Mouse (Mus musculus) heart, postnatal 25 days (tissue): ENCODE measurements around the gene Crtac1. TPM values are rescaled to one million over a fixed set of nuclear protein-coding genes. Genes with fewer than 3 reads are reported as not detected.

Source experiments
- DNase-seq: peaks from one replicate; pipeline ENCODE4 v3.0.0; 2022; ENCODE audit warnings: low spot score
- intact Hi-C: fragments of 180-260 bp; cut with DNase I; formaldehyde crosslinking; loops from one replicate; pipeline ENCODE4 v1.15.1; 2025
- total RNA-seq, 2 experiments: library from RNA; stranded (reverse); gene quantifications; 2 replicates each; pipeline ENCODE4 v1.2.3; 2021

The Crtac1 gene
- under 1 TPM in 1 of 2 experiments, not detected in 1; 0.10 TPM for total RNA-seq

DNA sequence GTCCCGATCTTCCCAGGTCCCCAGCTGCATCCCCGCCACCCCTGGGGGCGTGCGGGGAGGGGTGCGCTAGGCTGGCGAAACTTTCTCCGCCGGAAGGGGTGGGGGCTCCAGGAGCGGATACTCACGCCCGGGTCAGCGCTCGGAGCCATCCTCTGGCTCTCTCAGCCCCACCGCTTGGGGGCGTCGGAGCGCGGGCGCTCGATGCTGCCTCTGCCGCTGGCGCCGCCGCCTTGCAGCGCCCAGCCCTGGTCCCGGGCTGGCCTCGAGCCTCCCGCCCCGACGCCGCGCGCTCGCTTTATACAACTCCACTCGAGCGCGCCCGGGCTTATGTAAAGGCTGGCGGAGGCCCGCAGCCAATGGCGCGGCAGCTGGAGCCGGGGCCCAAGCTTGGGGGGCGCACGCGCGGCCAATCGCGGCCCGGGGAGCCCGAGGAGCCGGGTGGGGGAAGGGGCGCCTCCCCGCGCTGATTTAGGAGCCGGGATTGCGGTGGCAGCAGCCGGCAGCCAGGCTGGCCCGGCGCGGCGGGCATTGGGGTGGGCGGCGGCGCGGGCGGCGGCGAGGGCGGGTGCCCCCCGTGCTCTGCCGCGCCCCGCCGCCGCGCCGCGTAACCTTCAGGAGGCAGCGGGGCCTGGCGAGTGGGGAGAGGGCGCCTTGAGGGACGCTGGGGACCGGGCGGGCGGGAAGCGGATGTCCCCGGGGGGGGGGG lies at the start of gene Crtac1:
Gene Crtac1, minus strand, starts transcription at position 299 of the 706 bp plus-strand sequence.
- DNase-seq = no peak
- intact Hi-C loops = no loop called here

DNA sequence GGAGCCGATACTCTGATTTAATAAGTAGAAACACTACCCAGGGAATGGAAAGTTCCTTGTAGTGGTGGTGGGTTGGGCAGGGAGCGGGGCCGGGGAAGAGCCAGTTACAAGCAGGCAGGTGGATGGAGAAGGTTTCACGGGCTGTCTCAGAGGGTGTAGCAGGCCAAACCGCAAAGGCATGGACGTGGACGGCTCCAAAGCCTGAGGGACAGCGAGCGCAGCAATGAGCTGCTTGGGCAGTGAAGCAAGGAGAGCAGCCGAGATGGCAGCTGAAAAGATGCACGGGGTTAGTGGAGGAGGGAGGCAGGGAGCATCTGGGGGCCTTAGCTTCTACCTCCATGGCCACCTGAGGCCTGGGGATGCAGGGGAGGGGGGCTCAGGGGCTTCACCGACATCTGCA lies 46.7 kb upstream of the Crtac1 start:
- DNase-seq = no peak
- intact Hi-C loops = no loop called here

DNA sequence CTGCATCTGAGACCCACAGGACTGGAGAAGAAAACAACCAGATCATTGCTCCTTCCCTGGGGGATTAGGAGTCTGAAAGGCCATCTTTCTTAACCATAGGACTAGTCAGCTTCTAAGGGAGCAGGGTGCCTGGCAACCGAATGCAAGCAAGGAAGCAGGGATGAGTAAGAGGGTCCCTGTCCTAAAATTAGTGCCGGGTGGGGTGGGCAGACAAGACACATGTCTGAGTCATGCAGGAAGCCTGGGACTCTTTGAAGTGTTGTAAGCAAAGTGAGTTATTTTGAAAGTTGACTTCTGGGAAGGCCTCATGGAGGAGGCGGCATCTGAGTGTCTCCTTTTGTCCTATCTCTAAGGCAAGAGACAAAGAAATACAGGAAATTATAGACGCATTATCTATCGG lies 46.2 kb upstream of the Crtac1 start:
- intact Hi-C loops = no loop called here
- no peak for DNase-seq

DNA sequence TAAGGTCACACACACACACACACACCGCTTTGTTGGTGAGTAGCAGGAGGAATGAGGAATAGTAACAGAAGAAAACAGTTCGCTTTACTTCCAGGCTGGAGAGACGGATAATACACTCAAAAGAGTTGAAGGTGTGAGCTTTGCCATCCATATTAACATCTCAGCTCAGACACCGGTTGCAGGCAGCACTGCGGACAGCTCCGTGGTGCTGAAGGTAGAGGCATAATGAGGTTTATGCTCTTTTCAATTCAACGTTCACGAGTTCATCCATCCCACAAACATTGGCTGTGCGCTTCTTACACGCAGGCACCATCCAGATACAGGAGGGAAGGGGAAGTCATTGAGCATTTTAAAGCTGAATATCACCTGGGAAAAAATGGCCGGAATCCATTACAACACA lies 41.2 kb upstream of the Crtac1 start:
- intact Hi-C loops = no loop called here
- DNase-seq = no peak

DNA sequence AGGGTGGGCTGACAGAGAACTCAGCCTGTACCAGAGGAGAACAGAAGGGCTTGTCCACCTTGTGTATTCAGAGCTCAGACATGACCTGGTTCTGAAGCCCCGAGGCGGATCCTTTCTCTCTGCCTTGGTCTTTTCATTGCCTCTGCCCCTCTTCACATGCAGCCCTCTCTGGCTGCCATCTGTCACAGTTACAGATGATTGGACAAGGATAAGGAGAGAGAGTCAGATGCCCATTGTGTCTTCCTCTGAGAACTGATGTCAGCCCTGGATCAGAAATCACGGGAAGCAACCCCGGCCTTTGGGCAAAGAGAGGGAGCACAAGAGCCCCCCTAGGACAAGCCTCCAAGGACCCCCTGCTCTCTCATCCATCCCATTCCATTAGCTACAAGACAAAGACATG lies 40.0 kb upstream of the Crtac1 start:
- intact Hi-C loops = no loop called here
- no peak for DNase-seq

DNA sequence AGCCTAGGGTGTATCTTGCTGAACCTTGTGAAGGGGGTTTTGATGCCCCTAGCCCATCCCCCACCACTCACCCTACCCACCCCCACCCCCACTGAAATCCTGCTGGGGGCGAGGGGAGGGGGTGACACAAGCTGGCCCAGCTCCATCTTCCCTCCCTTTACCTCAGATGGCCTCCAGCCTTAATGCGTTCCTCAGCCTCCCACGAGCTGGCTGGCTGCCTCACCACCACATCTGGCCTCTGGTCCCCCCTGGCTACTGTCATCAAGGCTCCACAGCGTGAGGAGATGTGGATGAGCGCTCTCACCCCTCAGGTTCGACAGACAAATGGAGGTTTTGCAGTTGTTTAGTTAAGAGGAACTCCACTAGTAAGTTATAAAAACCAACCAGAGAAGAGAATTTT lies 30.3 kb upstream of the Crtac1 start:
- no peak for DNase-seq
- intact Hi-C loops = no loop called here

DNA sequence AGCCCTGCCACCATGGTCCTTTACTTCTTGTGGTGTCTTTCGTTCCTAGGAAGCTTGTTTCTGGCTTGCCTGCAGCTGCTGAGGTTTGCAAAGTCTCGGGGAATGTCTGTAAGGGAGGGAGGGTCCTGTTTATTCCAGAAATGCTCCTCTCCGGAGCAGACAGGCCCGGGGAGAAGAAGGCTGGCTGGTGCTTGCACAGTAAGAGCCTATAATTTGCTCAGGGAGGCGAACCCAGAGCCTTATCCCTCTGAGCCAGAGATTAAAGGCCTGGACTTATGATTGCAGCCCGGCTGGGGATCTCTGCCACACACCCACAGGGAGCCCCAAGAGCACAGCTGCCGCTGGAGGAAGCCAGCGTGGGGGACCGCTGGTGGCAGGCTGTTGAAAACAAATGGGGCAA lies 29.8 kb upstream of the Crtac1 start:
- intact Hi-C loops = no loop called here
- no peak for DNase-seq

DNA sequence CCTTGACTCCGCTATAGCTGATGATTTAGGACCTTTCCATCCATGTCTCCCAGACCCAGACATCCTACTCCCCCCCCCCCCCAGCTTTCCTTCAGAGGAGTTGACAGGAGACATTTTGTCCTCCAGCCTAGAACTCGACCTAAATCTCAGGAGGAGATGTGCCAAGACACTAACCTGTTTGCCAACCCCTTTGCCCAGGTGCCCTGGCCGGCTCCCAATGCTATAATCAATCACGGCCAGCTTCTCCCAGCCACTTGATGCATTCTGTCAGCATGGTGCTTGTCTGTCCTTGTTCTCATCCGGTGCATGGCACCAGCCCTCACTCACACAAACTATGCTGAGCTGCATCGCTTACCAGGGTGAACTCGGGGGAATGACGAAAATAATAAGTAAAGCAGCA lies 27.9 kb upstream of the Crtac1 start:
- no peak for DNase-seq
- intact Hi-C loops = no loop called here

DNA sequence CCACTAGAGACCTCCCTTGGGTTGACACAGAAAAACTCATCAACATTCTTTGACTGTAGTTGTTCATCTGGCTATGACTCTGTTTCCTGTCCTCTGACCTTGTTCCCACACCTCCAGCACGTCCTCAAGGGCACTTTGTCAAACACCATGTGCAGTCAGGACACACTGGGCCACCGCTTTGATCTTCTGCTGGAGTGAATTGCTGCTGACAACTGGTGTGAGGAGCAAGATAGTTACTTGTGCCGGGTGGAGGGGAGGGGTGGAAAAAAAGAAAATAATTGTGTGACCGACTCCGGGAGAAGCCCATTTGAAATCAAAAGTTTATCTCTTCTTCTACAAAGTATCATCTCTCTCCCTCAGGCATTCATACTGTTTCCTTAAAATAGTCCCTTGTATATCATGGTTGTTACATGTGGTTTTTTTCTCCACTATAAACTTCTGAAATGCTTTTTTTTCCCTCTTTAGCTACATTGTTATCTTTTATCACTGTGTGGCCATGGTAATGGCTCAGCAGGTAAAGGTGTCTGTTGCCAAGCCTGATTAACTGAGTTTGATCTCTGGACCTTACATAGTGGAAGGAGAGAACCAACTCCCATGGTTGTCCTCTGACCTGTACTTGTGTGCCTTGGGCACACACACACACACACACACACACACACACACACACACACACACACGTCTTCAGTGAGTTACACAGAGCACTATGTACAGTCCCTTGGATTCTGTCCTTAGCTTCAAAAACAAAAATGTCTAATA lies 23.1 kb upstream of the Crtac1 start:
- intact Hi-C loops = no loop called here
- DNase-seq = no peak

DNA sequence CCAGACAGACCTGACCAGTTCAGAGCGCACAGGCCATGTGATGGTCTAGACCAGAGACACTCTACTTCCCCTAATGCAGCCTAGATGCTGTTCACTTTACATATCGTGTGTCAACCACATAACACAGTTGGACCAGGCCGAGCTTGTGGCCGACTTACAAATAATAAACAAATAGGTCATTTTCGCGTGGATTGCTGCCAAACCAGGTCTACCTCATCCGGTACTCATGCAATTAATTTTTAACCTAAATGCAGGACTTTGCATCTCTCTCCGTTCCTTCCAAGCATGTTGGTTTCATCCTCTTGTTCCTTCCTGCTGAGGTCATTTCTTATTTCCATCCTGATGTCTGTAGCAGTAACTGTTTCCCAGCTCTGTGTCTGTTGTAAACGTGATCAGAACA lies 22.4 kb upstream of the Crtac1 start:
- no peak for DNase-seq
- intact Hi-C loops = no loop called here

DNA sequence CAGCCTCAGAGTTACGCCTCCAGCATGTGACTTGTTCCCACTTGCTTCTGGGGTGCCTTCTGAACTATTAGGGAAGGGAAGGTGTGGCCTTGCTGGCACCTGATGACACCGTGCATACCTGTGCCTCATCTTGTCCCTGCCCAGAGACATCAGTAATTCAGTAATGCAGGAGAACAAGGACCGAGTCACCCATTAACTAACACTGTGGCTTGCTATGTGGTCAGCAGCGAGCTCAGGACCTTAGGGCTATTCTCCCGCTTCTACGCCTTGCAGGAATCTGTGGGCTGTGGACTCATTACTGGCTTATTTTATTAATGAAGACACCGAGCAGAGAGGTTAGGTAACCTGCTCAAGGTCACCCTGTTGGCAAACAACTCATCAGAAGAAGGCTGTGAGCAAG lies 21.0 kb upstream of the Crtac1 start:
- intact Hi-C loops = no loop called here
- no peak for DNase-seq

DNA sequence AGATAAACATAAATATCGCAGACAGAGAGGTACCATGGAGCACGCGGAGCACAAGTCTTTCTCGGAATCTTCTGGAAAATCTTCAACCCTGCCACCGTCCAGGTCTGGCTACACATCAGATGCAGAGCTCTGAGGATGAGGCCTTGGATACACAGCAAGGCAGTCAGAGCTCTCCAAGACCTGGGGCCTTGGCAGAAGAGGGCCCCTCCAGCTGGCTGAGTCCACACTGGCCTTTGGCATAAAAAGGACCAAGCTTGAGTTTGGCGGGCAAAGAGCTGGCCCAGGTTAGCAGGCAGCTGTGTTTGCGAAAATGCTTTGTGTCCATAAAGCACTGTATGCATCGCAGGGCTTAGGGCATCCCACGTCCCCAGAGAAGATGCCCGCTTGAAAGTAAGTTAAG lies 17.0 kb upstream of the Crtac1 start:
- DNase-seq = no peak
- intact Hi-C loops = no loop called here

DNA sequence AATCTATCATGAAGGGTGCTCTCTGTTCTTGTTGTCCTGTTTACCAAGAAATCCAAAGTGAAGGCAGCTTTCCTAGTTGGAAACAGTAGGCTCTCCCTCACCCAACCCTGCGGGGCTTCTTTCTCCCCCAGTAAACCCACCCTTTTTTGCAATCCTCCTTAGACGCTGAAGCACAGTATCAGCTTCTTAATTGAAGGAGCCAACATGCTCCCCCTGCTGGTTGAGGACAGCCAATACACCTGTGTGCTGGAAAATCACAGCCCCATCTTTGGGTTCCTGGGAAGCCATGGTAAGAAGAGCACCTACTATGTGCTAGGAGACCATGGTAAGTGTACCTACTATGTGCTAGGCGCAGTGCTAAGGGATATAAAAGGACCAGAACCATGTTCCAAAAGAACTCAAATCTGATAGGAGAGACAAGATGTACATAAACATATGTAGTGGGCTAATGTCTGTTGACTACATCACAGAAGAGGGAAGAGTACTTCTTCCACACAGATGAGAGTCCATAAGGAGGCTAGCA lies 12.4 kb upstream of the Crtac1 start:
- DNase-seq = no peak
- intact Hi-C loops = loop anchor here (5.0 kb wide), 2 partner anchors 127 to 213 kb away; no protein-coding TSS in a partner anchor

DNA sequence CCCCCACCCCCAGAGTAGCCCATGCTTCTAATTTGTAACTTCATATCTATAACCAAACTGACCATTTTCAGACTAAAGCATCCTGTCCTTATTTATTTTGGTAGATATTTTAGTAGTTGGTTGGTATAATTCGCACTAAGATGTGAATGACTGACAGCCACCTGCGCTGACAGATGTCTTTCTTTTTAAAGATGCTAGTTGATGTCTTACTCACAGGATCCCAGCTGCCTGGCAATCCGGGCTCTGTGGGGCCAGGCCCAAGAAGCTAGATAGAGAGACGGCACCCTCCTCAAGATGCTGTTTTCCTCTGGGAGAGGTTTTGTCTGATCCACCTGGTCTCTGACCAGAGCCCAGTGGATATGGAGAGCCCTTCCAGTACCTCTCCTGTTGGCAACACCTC lies 11.7 kb upstream of the Crtac1 start:
- no peak for DNase-seq
- intact Hi-C loops = loop anchor here (5.0 kb wide), 2 partner anchors 126 to 214 kb away; no protein-coding TSS in a partner anchor

DNA sequence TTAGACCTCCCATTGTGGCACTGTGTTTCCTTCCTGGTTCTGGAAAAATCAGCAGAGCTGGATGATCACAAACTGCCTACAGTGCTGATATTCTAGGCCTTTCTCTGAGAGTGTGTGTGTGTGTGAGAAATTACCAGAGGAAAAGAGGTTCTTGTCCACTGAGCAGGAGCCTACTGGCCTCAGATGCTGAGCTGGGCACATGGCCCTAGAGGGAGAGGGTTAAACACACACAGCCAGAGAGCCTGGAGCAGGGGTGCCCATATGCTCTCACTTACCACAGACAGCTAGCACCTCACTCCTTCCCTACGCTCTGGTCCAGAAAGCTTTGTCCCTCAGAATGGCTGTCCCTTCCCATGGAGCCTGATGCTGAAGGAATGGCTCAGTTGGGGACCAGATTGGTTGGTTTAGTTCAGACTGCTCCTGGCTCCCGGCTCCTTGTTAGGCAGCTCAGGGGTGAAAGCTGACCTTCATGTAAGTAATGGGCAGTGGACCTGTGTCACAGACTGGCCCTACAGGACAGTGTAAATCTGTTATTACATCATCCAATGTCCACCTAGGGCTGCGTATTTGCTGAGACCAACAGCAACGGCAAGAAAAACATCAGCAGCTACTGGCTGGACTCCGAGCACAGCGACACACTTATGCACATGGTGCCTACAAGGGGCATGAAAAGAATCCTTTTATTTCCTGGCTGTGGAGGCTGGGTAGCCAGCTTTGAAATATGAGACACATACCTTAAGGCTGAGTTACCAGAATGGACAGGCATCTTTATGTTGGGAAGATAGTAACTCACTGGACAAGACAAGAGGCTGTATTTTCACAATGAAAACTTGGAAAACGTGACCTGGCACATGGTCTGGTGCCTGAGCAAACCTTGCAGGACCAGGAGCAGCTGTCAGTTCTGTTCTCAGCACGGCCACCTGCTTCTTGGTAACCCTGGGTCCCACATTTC lies 10.9 kb upstream of the Crtac1 start:
- intact Hi-C loops = loop anchor here (5.0 kb wide), 2 partner anchors 125 to 215 kb away; no protein-coding TSS in a partner anchor
- DNase-seq = no peak

DNA sequence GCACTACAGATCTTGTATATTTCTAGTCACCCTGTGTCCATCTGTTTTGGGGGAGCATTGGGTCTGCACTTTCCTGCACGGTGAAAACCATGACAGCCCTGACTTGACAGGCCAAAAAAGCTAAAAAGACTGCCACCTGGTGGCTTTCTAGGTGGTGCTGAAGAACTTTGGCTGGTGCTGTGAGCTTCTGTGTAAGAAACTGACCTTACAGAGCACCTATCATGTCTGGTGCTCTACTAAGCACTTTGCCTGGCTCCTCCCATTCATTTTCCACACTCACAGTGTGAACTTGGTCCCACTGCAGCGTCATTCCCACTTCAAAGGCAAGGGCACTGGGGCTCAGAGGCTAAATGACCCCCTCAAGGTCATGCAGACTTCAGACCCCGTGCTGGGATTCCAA lies 8.5 kb upstream of the Crtac1 start:
- DNase-seq = no peak
- intact Hi-C loops = loop anchor here (5.0 kb wide), 2 partner anchors 123 to 217 kb away; no protein-coding TSS in a partner anchor

DNA sequence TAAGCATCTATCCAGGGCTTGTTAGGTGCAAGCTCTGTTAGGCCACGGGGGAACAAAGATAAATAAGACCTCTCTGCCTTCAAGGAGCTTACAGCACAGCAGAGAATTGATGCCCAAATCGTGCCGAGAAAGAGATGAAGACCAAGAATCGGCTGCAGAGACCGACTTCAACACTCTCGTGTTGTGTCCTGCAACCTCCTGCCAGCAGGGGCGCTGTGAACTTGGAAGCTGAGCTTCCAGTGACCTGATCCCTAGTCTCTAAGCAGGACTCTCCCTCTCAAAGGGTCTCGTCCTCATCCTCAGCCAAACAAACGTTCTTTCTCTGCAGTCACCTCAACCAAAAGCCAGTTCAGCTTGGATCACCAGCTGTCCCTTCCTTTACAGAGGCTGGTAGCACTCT lies 7.8 kb upstream of the Crtac1 start:
- no peak for DNase-seq
- intact Hi-C loops = no loop called here

DNA sequence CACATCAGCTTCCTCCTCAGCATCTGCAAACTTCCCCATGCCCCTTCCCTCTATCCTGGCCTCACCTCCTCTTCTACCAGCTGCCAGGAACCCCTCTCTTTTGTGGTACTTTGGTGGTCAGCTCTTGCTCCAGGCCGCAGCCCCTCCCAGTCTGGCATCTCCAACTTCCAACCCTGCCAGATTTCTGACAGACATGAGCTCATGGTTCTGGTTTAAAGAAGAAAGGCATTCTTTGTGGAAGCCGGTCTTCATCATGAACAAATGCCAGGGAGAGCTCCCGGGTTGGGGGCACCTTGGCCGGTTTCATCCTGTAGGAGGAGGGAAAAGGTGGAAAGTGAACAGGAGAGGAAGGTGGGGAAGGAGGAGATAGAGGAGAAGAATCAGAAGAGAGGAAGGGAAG lies 4.0 kb upstream of the Crtac1 start:
- intact Hi-C loops = no loop called here
- DNase-seq = no peak

DNA sequence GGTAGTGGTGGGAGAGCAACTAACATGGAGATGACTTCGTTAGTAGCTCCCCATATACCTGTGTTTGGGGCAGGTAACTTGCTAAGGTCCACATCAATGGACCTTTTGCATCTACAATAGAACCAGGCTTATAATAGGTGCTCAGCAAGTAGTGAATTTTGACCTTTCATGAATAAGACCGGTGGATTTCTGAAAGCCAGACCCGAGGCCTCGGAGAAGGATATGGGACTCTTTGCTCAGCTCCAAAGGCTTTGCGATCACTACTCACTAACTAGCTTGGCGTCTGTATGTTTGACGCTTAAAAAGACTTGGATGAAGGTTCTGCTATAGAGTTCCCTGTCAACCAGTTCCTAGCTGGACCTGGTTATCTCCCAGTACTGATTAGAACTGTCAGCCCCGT lies 1.2 kb upstream of the Crtac1 start:
- intact Hi-C loops = no loop called here
- no peak for DNase-seq

DNA sequence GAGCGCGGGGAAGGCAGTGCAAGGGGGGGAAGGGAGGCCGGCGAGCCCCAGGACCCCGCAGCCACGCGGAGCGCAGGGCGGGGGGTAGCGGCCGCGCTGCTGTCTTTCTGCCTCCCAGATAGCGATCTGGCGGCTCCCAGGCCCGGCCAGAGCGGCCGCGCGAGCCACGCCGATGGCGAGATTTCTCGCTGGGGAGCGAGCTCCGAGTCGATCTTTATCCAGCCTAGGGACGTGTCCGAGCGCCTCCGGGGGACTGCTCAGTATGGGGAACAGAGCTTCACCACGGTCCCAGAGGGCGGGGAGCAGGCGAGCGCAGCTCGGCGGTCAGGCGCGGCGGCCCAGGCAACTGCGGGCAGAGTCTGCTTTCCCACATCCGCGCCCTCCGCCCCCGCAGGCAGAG lies 608 bp upstream of the Crtac1 start:
- no peak for DNase-seq

More for the DNA sequence above, 608 bp upstream of the Crtac1 start:
- intact Hi-C loops = no loop called here
